Mouse (Mus musculus) kidney, embryonic 15.5 days (tissue): Measurements from ENCODE around the gene Amph. TPM values are rescaled to one million over a fixed set of nuclear protein-coding genes. Genes with fewer than 3 reads are reported as not detected.
"Not testable (repeated sequence)": the region's sequence is repeated elsewhere in the genome, so short reads cannot be mapped to it uniquely, and the experiment has no call there.

Experiments used
- ATAC-seq: fragments of 200-750 bp; cut with Nextera tagmentation; replicated peaks from 2 replicates; pipeline ENCODE4 v1.8.0; 2017; ENCODE audit warnings: moderate TSS enrichment; ENCODE audit not compliant: low FRiP score
- H3K27ac ChIP-seq: fragments of 300-500 bp; sonication (generic); 2 replicates; pipeline ENCODE4 v1.5.1; 2015; ENCODE audit warnings: mild to moderate bottlenecking, inconsistent platforms
- H3K27me3 ChIP-seq: fragments of 300-500 bp; sonication (generic); 2 replicates; pipeline ENCODE4 v1.6.1; 2015; ENCODE audit warnings: inconsistent platforms
- H3K36me3 ChIP-seq: fragments of 300-500 bp; sonication (generic); 2 replicates; pipeline ENCODE4 v1.6.1; 2015; ENCODE audit warnings: inconsistent platforms
- H3K4me1 ChIP-seq: fragments of 300-500 bp; sonication (generic); 2 replicates; pipeline ENCODE4 v1.6.1; 2015; ENCODE audit warnings: inconsistent platforms
- H3K4me2 ChIP-seq: fragments of 300-500 bp; sonication (generic); 2 replicates; pipeline ENCODE4 v1.6.1; 2015; ENCODE audit warnings: moderate library complexity, mild to moderate bottlenecking, inconsistent platforms
- H3K4me3 ChIP-seq: fragments of 300-500 bp; sonication (generic); replicated peaks from 2 replicates; pipeline ENCODE4 v1.5.1; 2015; ENCODE audit warnings: mild to moderate bottlenecking, inconsistent platforms
- H3K9ac ChIP-seq: fragments of 300-500 bp; sonication (generic); 2 replicates; pipeline ENCODE4 v1.6.1; 2015; ENCODE audit warnings: mild to moderate bottlenecking, inconsistent platforms
- H3K9me3 ChIP-seq: fragments of 300-500 bp; sonication (generic); replicated peaks from 2 replicates; pipeline ENCODE4 v1.6.1; 2016; ENCODE audit warnings: inconsistent platforms
- WGBS: fragments of 180-500 bp; shearing (Covaris S2); methylation state at CpG from one replicate; pipeline ENCODE4 v1.1.7; 2015; ENCODE audit warnings: mixed read lengths; 5-methylcytosine and 5-hydroxymethylcytosine counted together
- polyA plus RNA-seq: library from polyadenylated mRNA; unstranded; fragments of >200 nt; fragmentation: Nextera tagmentation; extraction: Ambion mirVana; gene quantifications from 2 replicates; pipeline ENCODE4 v1.2.1, GENCODE M21; 2015

The Amph gene
- polyA plus RNA-seq, 1 experiment from 2014 or later = 10.9 TPM

DNA sequence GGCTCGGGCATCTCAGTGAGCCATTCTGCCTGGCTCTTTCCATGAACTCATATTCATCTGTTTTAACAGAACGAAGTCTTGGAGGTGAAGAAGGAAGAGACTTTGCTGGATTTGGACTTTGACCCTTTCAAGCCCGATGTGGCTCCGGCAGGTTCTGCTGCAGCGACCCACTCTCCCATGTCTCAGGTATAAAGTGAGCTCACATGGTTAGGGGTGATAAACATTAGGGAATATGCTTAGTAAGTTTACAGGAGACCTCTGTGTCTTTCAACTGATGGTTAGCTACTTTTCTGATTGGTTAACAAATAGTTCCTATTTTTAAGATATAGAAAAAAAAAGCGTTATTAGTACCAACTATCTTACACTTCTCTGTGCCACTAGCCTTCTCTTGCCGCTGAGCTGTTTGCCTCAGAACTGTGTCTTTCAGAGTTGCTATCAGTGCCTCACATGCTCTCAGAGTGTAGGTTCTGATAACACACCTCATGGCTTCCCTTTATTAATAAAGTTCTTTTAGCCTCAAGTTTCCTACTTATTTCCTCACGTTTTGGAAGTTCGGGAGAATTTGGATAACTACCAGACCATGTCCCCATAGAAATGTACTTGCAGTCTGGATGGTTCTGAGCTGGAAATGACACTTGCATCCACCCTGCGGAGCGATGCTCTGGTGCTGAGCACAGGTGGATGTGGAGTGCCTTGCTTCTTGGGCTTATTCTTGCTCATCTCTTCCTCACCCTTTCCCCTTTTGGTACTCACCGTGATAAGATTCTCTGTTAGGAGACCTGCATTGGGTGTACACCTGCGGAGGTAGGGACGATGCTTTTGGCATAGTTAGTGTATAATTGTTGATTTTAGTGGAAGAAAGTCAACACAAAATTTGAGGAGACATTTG, 165.3 kb downstream of the Amph start:
- WGBS = 94% methylated on average over 14 of the region's 14 CpGs
- Histone ChIP-seq H3K9ac (no peak overlapping the region), H3K36me3 (no peaks in the 10 kb centered on the region), H3K4me2 (no peak overlapping the region), H3K4me3 (no peak overlapping the region), H3K9me3 (no peaks in the 10 kb centered on the region), H3K27ac (no peak overlapping the region), H3K27me3 (no peaks in the 10 kb centered on the region), H3K4me1 (no peaks in the 10 kb centered on the region)
- ATAC-seq = no peak

DNA sequence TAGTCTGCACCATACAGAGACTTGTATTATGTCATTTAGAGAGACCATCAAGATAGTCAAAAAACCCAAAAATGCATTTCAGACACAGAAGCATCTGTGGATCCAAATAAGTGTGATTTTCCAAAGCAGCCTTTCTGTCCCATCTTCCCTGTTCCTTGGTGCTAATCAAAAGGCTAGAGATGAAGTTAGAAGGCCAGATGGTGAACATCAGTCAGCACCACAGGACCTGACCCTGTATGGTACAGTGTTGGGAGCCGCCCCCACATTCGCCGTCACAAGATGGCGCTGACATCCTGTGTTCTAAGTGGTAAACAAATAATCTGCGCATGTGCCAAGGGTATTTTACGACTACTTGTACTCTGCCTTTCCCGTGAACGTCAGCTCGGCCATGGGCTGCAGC, 166.8 kb downstream of the Amph start:
- H3K4me1 ChIP-seq, H3K27ac ChIP-seq, H3K4me2 ChIP-seq, H3K9ac ChIP-seq, H3K36me3 ChIP-seq, H3K9me3 ChIP-seq, ATAC-seq, H3K27me3 ChIP-seq, H3K4me3 ChIP-seq: not testable (repeated sequence)
- 88% methylated on average over 8 of the region's 9 CpGs for WGBS

DNA sequence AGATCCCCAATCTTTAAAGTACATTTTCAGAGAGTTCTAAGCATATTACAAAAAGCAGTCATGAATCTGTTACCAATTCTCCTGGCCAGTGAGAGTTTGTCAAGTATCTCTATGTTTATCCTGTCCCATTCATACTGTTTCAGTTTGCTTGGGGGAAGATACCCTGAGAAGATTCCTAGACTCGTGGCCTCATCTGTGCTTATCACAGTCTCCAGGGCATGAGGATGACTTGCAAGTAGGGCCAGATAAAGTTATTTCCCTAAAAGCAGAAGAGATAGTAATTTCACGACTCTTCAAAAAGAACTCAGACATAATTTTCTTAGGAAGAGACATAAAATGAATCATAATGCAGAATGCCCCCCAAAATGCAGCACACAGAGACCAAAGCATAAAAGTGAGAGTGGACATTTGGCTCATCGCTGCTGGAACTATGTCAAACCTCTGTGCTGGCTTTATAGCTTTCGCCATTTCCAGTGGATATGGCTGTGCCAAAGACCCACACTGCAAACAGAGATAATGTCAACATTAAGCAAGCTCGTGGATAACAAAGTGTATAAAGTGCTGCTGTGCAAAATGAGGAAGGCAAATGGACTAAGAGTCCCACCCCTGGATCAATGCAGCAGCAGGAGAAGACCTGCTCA, 179.0 kb downstream of the Amph start:
- Histone ChIP-seq H3K36me3 (no peaks in the 10 kb centered on the region), H3K27ac (no peak overlapping the region), H3K4me3 (no peak overlapping the region), H3K4me2 (no peak overlapping the region), H3K9me3 (no peaks in the 10 kb centered on the region), H3K4me1 (no peaks in the 10 kb centered on the region), H3K27me3 (no peaks in the 10 kb centered on the region), H3K9ac (no peak overlapping the region)
- peak; percentile 66; the same call in 1 of the 2 replicates for ATAC-seq
- 83% methylated on average over 5 of the region's 5 CpGs for WGBS

DNA sequence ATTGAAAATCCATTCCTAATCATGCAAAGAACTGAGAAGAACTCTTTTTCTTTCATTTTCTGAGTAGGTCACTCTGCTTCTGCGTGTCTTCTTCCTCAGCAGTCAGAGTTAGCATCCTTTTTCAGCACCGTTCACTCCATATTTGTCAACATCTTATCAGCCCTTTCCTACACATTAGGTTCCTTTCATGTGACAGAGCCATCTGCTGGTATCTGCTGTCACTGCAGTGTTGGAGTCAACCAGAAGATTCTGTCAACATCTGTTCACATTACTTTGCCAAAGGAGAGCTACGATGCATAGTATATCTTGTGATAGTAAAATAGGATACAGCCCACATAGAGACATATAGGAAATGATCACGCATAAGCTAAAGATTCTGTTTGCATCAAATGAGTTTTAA, 185.8 kb downstream of the Amph start:
- 43% methylated on average over 4 of the region's 4 CpGs for WGBS
- Histone ChIP-seq H3K4me2 (no peak overlapping the region), H3K4me1 (no peaks in the 10 kb centered on the region), H3K27me3 (no peaks in the 10 kb centered on the region), H3K4me3 (no peak overlapping the region), H3K27ac (no peak overlapping the region), H3K9me3 (no peaks in the 10 kb centered on the region), H3K36me3 (no peaks in the 10 kb centered on the region), H3K9ac (no peak overlapping the region)
- no peak for ATAC-seq

DNA sequence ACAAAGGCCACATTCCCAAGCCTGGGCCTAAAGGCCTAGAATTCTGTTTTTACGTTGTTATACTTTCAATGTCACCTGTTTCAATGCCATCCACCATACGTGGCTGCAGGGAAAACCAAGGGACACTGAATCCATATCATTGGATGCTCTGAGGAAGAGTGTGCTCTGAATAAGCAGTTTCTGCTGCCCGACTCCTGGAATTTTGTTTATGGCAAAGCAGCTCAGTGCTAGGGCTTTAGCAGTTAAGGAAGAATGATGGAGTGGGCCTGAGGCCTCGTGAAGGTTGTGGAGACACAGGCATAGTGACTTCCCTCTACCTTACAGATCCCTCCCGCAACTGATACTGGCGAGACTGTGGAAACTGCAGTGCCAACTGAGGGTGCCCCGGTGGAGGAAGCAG, 189.2 kb downstream of the Amph start:
- Histone ChIP-seq H3K4me2 (no peak overlapping the region), H3K9ac (no peak overlapping the region), H3K4me1 (0 out of 2 replicates have a peak, but pooled peaks cover 3% of the 10 kb centered on the region), H3K9me3 (no peaks in the 10 kb centered on the region), H3K27ac (no peak overlapping the region), H3K27me3 (no peaks in the 10 kb centered on the region), H3K4me3 (no peak overlapping the region), H3K36me3 (no peaks in the 10 kb centered on the region)
- WGBS = 74% methylated on average over 7 of the region's 7 CpGs
- no peak for ATAC-seq

DNA sequence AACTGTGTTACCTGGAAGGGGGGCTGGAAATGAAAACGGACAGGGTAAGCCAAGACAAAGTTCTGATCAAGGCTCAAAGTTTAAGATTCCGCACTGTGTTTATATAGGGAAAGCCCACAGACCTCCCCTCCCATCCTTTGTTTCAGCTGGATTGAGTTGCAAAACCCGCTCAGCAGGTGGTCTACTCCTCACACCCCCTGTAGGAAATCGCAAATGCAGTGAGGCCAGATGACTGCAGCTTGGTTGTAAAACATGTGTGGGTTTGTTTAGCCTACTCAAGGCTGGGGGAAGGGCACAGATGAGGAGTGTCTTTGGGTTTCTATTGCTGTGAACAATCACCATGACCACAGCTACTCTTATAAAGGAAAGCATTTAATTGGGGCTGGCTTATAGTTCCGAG, 189.9 kb downstream of the Amph start:
- no peak overlapping the region for H3K9ac ChIP-seq
- H3K4me3 ChIP-seq = no peak overlapping the region
- ATAC-seq = peak; percentile 68
- H3K4me2 ChIP-seq = no peak overlapping the region
- no peaks in the 10 kb centered on the region for H3K27me3 ChIP-seq
- 29% methylated on average over 5 of the region's 5 CpGs for WGBS
- H3K27ac ChIP-seq = no peak overlapping the region
- H3K9me3 ChIP-seq = no peaks in the 10 kb centered on the region
- H3K36me3 ChIP-seq = no peaks in the 10 kb centered on the region
- 0 out of 2 replicates have a peak, but pooled peaks cover 3% of the 10 kb centered on the region for H3K4me1 ChIP-seq

DNA sequence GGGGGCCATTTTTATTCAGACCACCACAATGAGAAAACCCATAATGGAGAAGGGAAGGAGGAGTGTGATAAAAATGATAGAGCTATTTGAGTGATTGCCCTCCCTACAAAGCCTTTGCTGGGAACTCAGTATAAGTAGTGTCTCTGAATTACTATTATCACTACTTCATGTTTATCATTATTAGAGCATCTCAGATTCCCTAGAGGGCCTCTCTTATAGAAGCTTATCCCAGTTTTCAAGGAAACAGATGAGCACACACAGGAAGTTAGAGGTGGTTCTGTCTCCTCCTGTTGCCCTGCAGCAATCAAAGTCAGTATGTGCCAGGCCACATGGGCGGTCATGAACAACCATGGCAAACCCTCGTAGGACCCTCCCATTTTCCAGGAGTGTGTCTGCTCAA, 190.5 kb downstream of the Amph start:
- Histone ChIP-seq H3K9ac (no peak overlapping the region), H3K27ac (no peak overlapping the region), H3K27me3 (no peaks in the 10 kb centered on the region), H3K4me1 (0 out of 2 replicates have a peak, but pooled peaks cover 3% of the 10 kb centered on the region), H3K4me2 (no peak overlapping the region), H3K9me3 (no peaks in the 10 kb centered on the region), H3K36me3 (no peaks in the 10 kb centered on the region), H3K4me3 (no peak overlapping the region)
- 89% methylated on average over 2 of the region's 2 CpGs for WGBS
- no peak for ATAC-seq

DNA sequence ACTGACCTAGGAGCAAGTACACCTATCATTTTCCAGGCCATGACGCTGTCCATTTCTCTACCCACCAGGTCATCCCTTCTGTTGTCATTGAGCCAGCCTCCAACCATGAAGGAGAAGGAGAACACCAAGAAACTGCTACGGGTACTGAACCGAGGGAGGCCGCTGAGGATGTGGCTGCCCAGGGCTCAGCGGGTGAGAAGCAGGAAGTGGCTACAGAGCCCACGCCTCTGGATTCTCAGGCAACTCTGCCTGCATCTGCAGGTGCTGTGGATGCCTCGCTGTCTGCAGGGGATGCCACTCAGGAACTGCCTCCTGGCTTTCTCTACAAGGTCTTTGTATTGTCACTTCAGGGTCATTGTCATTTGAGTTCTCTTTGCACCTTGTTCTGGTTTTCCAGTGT, 191.1 kb downstream of the Amph start:
- Histone ChIP-seq H3K4me1 (0 out of 2 replicates have a peak, but pooled peaks cover 3% of the 10 kb centered on the region), H3K9ac (no peak overlapping the region), H3K36me3 (no peaks in the 10 kb centered on the region), H3K27ac (no peak overlapping the region), H3K9me3 (no peaks in the 10 kb centered on the region), H3K4me2 (no peak overlapping the region), H3K27me3 (no peaks in the 10 kb centered on the region), H3K4me3 (no peak overlapping the region)
- WGBS = 87% methylated on average over 7 of the region's 7 CpGs
- ATAC-seq = no peak

DNA sequence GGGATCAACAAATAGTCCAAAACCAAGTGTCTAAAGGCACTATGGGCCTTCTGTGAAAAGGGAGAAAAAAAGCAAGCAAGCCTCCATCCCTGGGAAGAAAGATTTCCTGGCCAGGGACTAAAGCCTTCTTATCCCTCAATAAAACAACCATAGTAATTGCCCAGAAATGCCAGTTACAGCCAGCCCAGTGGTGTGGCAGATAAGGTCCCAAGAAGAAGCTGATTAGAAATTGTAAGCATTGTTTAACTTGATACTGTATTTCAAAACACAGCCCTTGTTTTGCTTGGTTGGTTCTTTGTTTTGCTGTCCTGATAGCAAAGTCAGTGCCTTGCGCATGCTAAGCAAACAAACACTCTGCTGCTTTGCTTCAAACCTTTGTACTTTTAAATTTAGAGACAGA, 191.8 kb downstream of the Amph start:
- H3K4me3 ChIP-seq = no peak overlapping the region
- ATAC-seq = no peak
- no peaks in the 10 kb centered on the region for H3K36me3 ChIP-seq
- no peaks in the 10 kb centered on the region for H3K9me3 ChIP-seq
- 53% methylated on average over 1 of the region's 1 CpGs for WGBS
- H3K4me2 ChIP-seq = no peak overlapping the region
- H3K9ac ChIP-seq = no peak overlapping the region
- H3K27ac ChIP-seq = no peak overlapping the region
- H3K27me3 ChIP-seq = no peaks in the 10 kb centered on the region
- 0 out of 2 replicates have a peak, but pooled peaks cover 3% of the 10 kb centered on the region for H3K4me1 ChIP-seq

DNA sequence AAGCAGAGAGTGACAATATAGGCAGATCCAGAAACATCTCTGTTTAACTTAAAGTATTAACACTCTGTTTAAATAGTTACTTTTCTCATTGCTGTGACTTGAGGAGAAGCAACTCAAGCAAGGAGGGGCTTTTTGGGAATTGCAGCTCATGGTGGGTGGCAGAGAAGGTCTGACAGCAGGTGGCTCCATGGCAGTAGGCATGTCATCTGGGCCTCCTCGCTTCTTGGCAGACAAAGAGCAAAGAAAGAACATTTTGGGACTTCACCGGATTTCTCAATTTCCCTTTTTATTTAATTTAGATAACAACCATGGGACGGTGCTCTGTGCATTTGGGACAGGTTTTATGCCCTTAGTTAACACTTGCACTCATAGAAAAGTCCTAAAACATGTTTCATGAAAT, 195.8 kb downstream of the Amph start:
- ATAC-seq = no peak
- Histone ChIP-seq H3K4me3 (no peak overlapping the region), H3K9ac (no peak overlapping the region), H3K36me3 (no peaks in the 10 kb centered on the region), H3K27ac (no peak overlapping the region), H3K27me3 (no peaks in the 10 kb centered on the region), H3K4me2 (no peak overlapping the region), H3K9me3 (no peaks in the 10 kb centered on the region), H3K4me1 (0 out of 2 replicates have a peak, but pooled peaks cover 3% of the 10 kb centered on the region)
- 86% methylated on average over 3 of the region's 3 CpGs for WGBS

DNA sequence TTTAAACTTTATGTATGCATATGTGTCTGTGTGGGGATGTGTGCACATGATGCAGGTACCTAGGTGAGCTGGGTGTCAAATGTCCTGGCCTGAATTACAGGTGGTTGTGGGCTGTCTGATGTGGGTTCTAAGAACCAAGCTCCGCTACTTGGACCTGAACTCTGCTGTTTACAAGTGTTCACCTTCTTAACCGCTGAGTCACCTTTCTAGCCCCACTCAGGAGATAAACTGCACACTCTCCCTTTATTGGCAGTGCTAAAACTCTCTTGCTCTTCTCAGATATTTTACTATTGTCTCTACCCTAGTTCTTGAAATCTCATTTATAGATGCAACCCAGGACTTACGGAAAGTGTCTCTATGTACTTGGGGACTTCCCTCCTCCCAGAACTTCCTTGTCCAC, 199.5 kb downstream of the Amph start:
- H3K36me3 ChIP-seq = no peaks in the 10 kb centered on the region
- H3K27me3 ChIP-seq = no peaks in the 10 kb centered on the region
- 86% methylated on average over 3 of the region's 3 CpGs for WGBS
- no peak overlapping the region for H3K4me3 ChIP-seq
- H3K4me2 ChIP-seq = no peak overlapping the region
- H3K9me3 ChIP-seq = no peaks in the 10 kb centered on the region
- no peak overlapping the region for H3K9ac ChIP-seq
- no peak for ATAC-seq
- H3K27ac ChIP-seq = no peak overlapping the region
- no peaks in the 10 kb centered on the region for H3K4me1 ChIP-seq

DNA sequence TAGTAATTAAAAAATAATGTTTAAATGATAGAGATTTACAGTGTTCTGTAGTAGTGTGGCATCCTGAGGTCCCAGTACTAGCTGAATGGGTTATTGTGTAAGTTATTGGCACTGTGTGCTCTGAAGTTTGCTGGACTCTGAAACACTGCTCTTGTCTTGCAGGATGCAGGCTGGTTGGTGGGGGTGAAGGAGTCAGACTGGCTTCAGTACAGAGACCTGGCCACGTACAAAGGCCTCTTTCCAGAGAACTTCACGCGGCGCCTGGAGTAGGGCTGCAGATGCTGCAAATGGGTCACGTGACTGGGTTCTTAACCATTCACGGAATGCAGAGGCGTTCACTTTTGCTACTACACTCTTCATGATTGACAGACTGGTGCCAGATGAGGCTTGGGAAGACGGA, 201.6 kb downstream of the Amph start:
- Histone ChIP-seq H3K9me3 (no peaks in the 10 kb centered on the region), H3K9ac (no peak overlapping the region), H3K27me3 (no peaks in the 10 kb centered on the region), H3K4me1 (no peaks in the 10 kb centered on the region), H3K27ac (no peak overlapping the region), H3K4me3 (no peak overlapping the region), H3K4me2 (no peak overlapping the region), H3K36me3 (no peaks in the 10 kb centered on the region)
- ATAC-seq = no peak
- 87% methylated on average over 8 of the region's 8 CpGs for WGBS
